Mouse (Mus musculus): ENCODE measurements around the gene Nfyb. TPM values are rescaled to one million over a fixed set of nuclear protein-coding genes. Genes with fewer than 3 reads are reported as not detected.

The Nfyb gene
- total and polyA plus RNA-seq, 2 experiments from 2014 or later = 27.3 to 34.4 TPM

GRCm38 (mm10) chr10:82780816-82781215 lies 16.9 kb upstream of the Nfyb start:
- no peaks in the 10 kb centered on the region for H3K27me3 ChIP-seq (ENCODE audit: insufficient read depth, low read length)
- no peak overlapping the region for H3K9ac ChIP-seq (replicated peaks; ENCODE audit: low read length)
- DNase-seq (ENCODE audit: low spot score) = no peak

GRCm38 (mm10) chr10:82780322-82780721 lies 16.4 kb upstream of the Nfyb start:
- H3K27me3 ChIP-seq (ENCODE audit: insufficient read depth, low read length) = no peaks in the 10 kb centered on the region
- DNase-seq (ENCODE audit: low spot score) = no peak
- ATAC-seq = no peak
- H3K9ac ChIP-seq (replicated peaks; ENCODE audit: low read length) = no peak overlapping the region
- H3K4me1 ChIP-seq (ENCODE audit: insufficient read depth, low read length) = no peaks in the 10 kb centered on the region
- TF ChIP-seq CTCF (IDR thresholded peaks at IDR 0.05; ENCODE audit: low read depth) = no peak
- H3K4me2 ChIP-seq (ENCODE audit: low read depth, low read length) = no peak overlapping the region
- WGBS = 98% methylated on average over 3 of the region's 3 CpGs
- H3K27ac ChIP-seq = no peak overlapping the region
- no peaks in the 10 kb centered on the region for H3K36me3 ChIP-seq (ENCODE audit: insufficient read depth, low read length)
- no peak overlapping the region for H3K4me3 ChIP-seq (ENCODE audit: low read length)
- H3K9me3 ChIP-seq (ENCODE audit: low read length) = no peaks in the 10 kb centered on the region

More at GRCm38 (mm10) chr10:82780816-82781215, 16.9 kb upstream of the Nfyb start:
- Histone ChIP-seq H3K4me3 (ENCODE audit: low read length) (no peak overlapping the region), H3K9me3 (ENCODE audit: low read length) (no peaks in the 10 kb centered on the region), H3K36me3 (ENCODE audit: insufficient read depth, low read length) (no peaks in the 10 kb centered on the region), H3K27ac (no peak overlapping the region), H3K4me2 (ENCODE audit: low read depth, low read length) (no peak overlapping the region), H3K4me1 (ENCODE audit: insufficient read depth, low read length) (no peaks in the 10 kb centered on the region)
- TF ChIP-seq CTCF (IDR thresholded peaks at IDR 0.05; ENCODE audit: low read depth) = no peak
- no peak for ATAC-seq

GRCm38 (mm10) chr10:82779831-82780230 lies 15.9 kb upstream of the Nfyb start:
- no peaks in the 10 kb centered on the region for H3K4me1 ChIP-seq (ENCODE audit: insufficient read depth, low read length)
- no peaks in the 10 kb centered on the region for H3K36me3 ChIP-seq (ENCODE audit: insufficient read depth, low read length)
- ATAC-seq (no peak), DNase-seq (ENCODE audit: low spot score) (no peak)
- WGBS = 97% methylated on average over 14 of the region's 14 CpGs
- H3K27me3 ChIP-seq (ENCODE audit: insufficient read depth, low read length) = no peaks in the 10 kb centered on the region
- no peak overlapping the region for H3K4me3 ChIP-seq (ENCODE audit: low read length)
- no peak overlapping the region for H3K4me2 ChIP-seq (ENCODE audit: low read depth, low read length)
- TF ChIP-seq CTCF (IDR thresholded peaks at IDR 0.05; ENCODE audit: low read depth) = no peak
- no peak overlapping the region for H3K9ac ChIP-seq (replicated peaks; ENCODE audit: low read length)
- H3K27ac ChIP-seq = no peak overlapping the region
- H3K9me3 ChIP-seq (ENCODE audit: low read length) = no peaks in the 10 kb centered on the region

GRCm38 (mm10) chr10:82778791-82779549 lies 15.0 kb upstream of the Nfyb start:
- ATAC-seq = no peak
- Histone ChIP-seq H3K9ac (replicated peaks; ENCODE audit: low read length) (no peak overlapping the region), H3K4me2 (ENCODE audit: low read depth, low read length) (no peak overlapping the region), H3K36me3 (ENCODE audit: insufficient read depth, low read length) (no peaks in the 10 kb centered on the region), H3K9me3 (ENCODE audit: low read length) (no peaks in the 10 kb centered on the region), H3K27me3 (ENCODE audit: insufficient read depth, low read length) (no peaks in the 10 kb centered on the region), H3K4me1 (ENCODE audit: insufficient read depth, low read length) (no peaks in the 10 kb centered on the region), H3K4me3 (ENCODE audit: low read length) (no peak overlapping the region), H3K27ac (no peak overlapping the region)
- no peak for DNase-seq (ENCODE audit: low spot score)
- TF ChIP-seq CTCF (IDR thresholded peaks at IDR 0.05; ENCODE audit: low read depth) = no peak
- 76% methylated on average over 8 of the region's 8 CpGs for WGBS

GRCm38 (mm10) chr10:82777886-82778285 lies 13.9 kb upstream of the Nfyb start:
- ATAC-seq (peak; percentile 38; the same call in 1 of the 2 replicates), DNase-seq (ENCODE audit: low spot score) (no peak)
- WGBS = 29% methylated on average over 13 of the region's 13 CpGs
- Histone ChIP-seq H3K27ac (no peak overlapping the region), H3K4me3 (ENCODE audit: low read length) (no peak overlapping the region), H3K4me1 (ENCODE audit: insufficient read depth, low read length) (no peaks in the 10 kb centered on the region), H3K36me3 (ENCODE audit: insufficient read depth, low read length) (no peaks in the 10 kb centered on the region), H3K27me3 (ENCODE audit: insufficient read depth, low read length) (no peaks in the 10 kb centered on the region), H3K9ac (replicated peaks; ENCODE audit: low read length) (no peak overlapping the region), H3K4me2 (ENCODE audit: low read depth, low read length) (no peak overlapping the region), H3K9me3 (ENCODE audit: low read length) (no peaks in the 10 kb centered on the region)
- no peak for TF ChIP-seq CTCF (IDR thresholded peaks at IDR 0.05; ENCODE audit: low read depth)

- ATAC-seq (no peak), DNase-seq (ENCODE audit: low spot score) (no peak)
- Histone ChIP-seq H3K36me3 (ENCODE audit: insufficient read depth, low read length) (no peaks in the 10 kb centered on the region), H3K9ac (replicated peaks; ENCODE audit: low read length) (no peak overlapping the region), H3K4me1 (ENCODE audit: insufficient read depth, low read length) (no peaks in the 10 kb centered on the region), H3K4me2 (ENCODE audit: low read depth, low read length) (no peak overlapping the region), H3K4me3 (ENCODE audit: low read length) (no peak overlapping the region), H3K27me3 (ENCODE audit: insufficient read depth, low read length) (no peaks in the 10 kb centered on the region), H3K27ac (no peak overlapping the region), H3K9me3 (ENCODE audit: low read length) (no peaks in the 10 kb centered on the region)
- 54% methylated on average over 2 of the region's 2 CpGs for WGBS
- TF ChIP-seq CTCF (IDR thresholded peaks at IDR 0.05; ENCODE audit: low read depth) = no peak
Measured at GRCm38 (mm10) chr10:82777075-82777474, 13.1 kb upstream of the Nfyb start.

GRCm38 (mm10) chr10:82774841-82775240 lies 10.9 kb upstream of the Nfyb start:
- H3K9me3 ChIP-seq (ENCODE audit: low read length) = no peaks in the 10 kb centered on the region
- ATAC-seq = no peak
- H3K27ac ChIP-seq = no peak overlapping the region
- H3K36me3 ChIP-seq (ENCODE audit: insufficient read depth, low read length) = no peaks in the 10 kb centered on the region
- 88% methylated on average over 5 of the region's 5 CpGs for WGBS
- no peak overlapping the region for H3K9ac ChIP-seq (replicated peaks; ENCODE audit: low read length)
- H3K27me3 ChIP-seq (ENCODE audit: insufficient read depth, low read length) = no peaks in the 10 kb centered on the region
- no peak overlapping the region for H3K4me2 ChIP-seq (ENCODE audit: low read depth, low read length)
- no peak overlapping the region for H3K4me3 ChIP-seq (ENCODE audit: low read length)
- no peak for DNase-seq (ENCODE audit: low spot score)
- TF ChIP-seq CTCF (IDR thresholded peaks at IDR 0.05; ENCODE audit: low read depth) = no peak
- H3K4me1 ChIP-seq (ENCODE audit: insufficient read depth, low read length) = no peaks in the 10 kb centered on the region
